15 mouse cellular contexts compared by ENCODE assay signal in the genomic region with DNA sequence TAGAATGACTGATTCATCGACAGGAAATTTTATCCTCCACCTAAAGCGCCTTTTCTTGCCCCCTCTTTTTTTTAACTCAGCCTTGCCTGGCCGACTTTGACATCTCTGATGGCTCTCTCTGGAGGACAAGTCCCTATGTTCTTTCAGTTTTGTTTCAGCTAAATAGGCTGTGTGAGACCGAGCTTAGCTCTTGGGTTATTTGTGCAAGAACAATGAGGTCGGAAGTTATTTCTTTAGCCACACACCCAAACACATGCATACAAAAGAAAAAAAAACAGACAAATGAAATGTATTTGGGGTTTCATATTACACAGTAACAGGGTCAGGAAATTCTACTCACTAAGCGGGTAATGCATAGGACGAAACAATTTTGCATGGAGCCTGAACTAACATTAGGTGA.
DNase-seq lines count a peak whose midpoint lies in the region; ATAC-seq lines count a peak whose summit lies in the region.
"Had no signal": no experiment of that assay in that cellular context is flagged by ENCODE, and none has a peak within 500 bp of the region (broad histone marks: within the 10 kb centered on the region; RNA-seq: fewer than 3 reads in every experiment).

No protein-coding gene starts in this region.

- ATAC-seq in forebrain, embryonic 15.5 days (replicated peaks) = no peak
- no peak for ATAC-seq in forebrain, embryonic 11.5 days (replicated peaks; ENCODE audit: low FRiP score)
- ATAC-seq in kidney, embryonic 14.5 days (ENCODE audit: low FRiP score, low TSS enrichment) = no peak
- no peak for ATAC-seq in midbrain, embryonic 11.5 days (ENCODE audit: low FRiP score)
- no peak for ATAC-seq in midbrain, embryonic 15.5 days (replicated peaks)
- 0 out of 2 replicates have a peak, but pooled peaks have one; percentile 16 for ATAC-seq in neural tube, embryonic 13.5 days (ENCODE audit: low read depth)

- H3K4me1 ChIP-seq in forebrain, embryonic 15.5 days = peaks cover 19% of the 10 kb centered on the region
- no peaks in the 10 kb centered on the region for H3K4me1 ChIP-seq in forebrain, embryonic 11.5 days (replicated peaks; ENCODE audit: control insufficient read depth, insufficient read depth, low read length)
- peaks cover 2% of the 10 kb centered on the region; the same call in 1 of the 2 replicates for H3K4me1 ChIP-seq in kidney, embryonic 14.5 days (ENCODE audit: control insufficient read depth, insufficient read depth, low read length)
- H3K4me1 ChIP-seq in midbrain, embryonic 11.5 days (ENCODE audit: control insufficient read depth, insufficient read depth, low read length) = peaks cover 6% of the 10 kb centered on the region
- peaks cover 17% of the 10 kb centered on the region for H3K4me1 ChIP-seq in midbrain, embryonic 15.5 days
- H3K4me1 ChIP-seq in neural tube, embryonic 13.5 days (replicated peaks) = peaks cover 71% of the 10 kb centered on the region

- DNase-seq in forebrain, embryonic 11.5 days (ENCODE audit: low spot score) = no peak
- DNase-seq in kidney, adult 18-20 months = no peak
- DNase-seq in midbrain, embryonic 11.5 days (ENCODE audit: low spot score, missing footprints) = peak; percentile 83
- no peak for DNase-seq in left cerebral cortex, adult 18-20 months (ENCODE audit: low spot score in 2 of 2)
- DNase-seq: adrenal gland, adult 8-10 months; cerebellum, adult 9-10 months; heart, adult 18-20 months; heart, postnatal 36 days; thymus, adult 18-20 months had no signal

- H3K4me3 ChIP-seq in forebrain, embryonic 15.5 days = no peak overlapping the region
- H3K4me3 ChIP-seq in forebrain, embryonic 11.5 days (ENCODE audit: low read depth, low read length) = no peak overlapping the region
- 0 out of 2 replicates have a peak overlapping the region, but pooled peaks have one; percentile 1 for H3K4me3 ChIP-seq in kidney, embryonic 14.5 days (ENCODE audit: low read length)
- no peak overlapping the region for H3K4me3 ChIP-seq in midbrain, embryonic 11.5 days (ENCODE audit: low read depth, low read length)
- H3K4me3 ChIP-seq in midbrain, embryonic 15.5 days = no peak overlapping the region
- H3K4me3 ChIP-seq in neural tube, embryonic 13.5 days = 0 out of 2 replicates have a peak overlapping the region, but pooled peaks have one; percentile 2
- H3K4me3 ChIP-seq: embryonic facial prominence, embryonic 13.5 days; forebrain, embryonic 12.5 days had no signal

- H3K9ac ChIP-seq in forebrain, embryonic 15.5 days (replicated peaks) = no peak overlapping the region
- H3K9ac ChIP-seq in forebrain, embryonic 11.5 days (ENCODE audit: low read length) = no peak overlapping the region
- no peak overlapping the region for H3K9ac ChIP-seq in kidney, embryonic 14.5 days (ENCODE audit: low read depth, low read length)
- H3K9ac ChIP-seq in midbrain, embryonic 11.5 days (ENCODE audit: low read length) = no peak overlapping the region
- H3K9ac ChIP-seq in midbrain, embryonic 15.5 days = no peak overlapping the region
- peak overlapping the region; percentile 62 for H3K9ac ChIP-seq in neural tube, embryonic 13.5 days
- H3K9ac ChIP-seq: embryonic facial prominence, embryonic 13.5 days; forebrain, embryonic 12.5 days had no signal

- H3K9me3 ChIP-seq in forebrain, embryonic 15.5 days = no peaks in the 10 kb centered on the region
- no peaks in the 10 kb centered on the region for H3K9me3 ChIP-seq in forebrain, embryonic 11.5 days (ENCODE audit: control insufficient read depth, low read length)
- no peaks in the 10 kb centered on the region for H3K9me3 ChIP-seq in kidney, embryonic 14.5 days (ENCODE audit: control insufficient read depth, low read length)
- H3K9me3 ChIP-seq in midbrain, embryonic 11.5 days (ENCODE audit: control insufficient read depth, low read length) = no peaks in the 10 kb centered on the region
- no peaks in the 10 kb centered on the region for H3K9me3 ChIP-seq in midbrain, embryonic 15.5 days
- no peaks in the 10 kb centered on the region for H3K9me3 ChIP-seq in neural tube, embryonic 13.5 days
- H3K9me3 ChIP-seq: embryonic facial prominence, embryonic 13.5 days; forebrain, embryonic 12.5 days had no signal

- H3K36me3 ChIP-seq in forebrain, embryonic 15.5 days = no peaks in the 10 kb centered on the region
- H3K36me3 ChIP-seq in forebrain, embryonic 11.5 days (ENCODE audit: control insufficient read depth, insufficient read depth, low read length) = no peaks in the 10 kb centered on the region
- H3K36me3 ChIP-seq in kidney, embryonic 14.5 days (ENCODE audit: control insufficient read depth, insufficient read depth, low read length) = no peaks in the 10 kb centered on the region
- H3K36me3 ChIP-seq in midbrain, embryonic 11.5 days (ENCODE audit: control insufficient read depth, insufficient read depth, low read length) = no peaks in the 10 kb centered on the region
- H3K36me3 ChIP-seq in midbrain, embryonic 15.5 days (replicated peaks) = no peaks in the 10 kb centered on the region
- H3K36me3 ChIP-seq in neural tube, embryonic 13.5 days = no peaks in the 10 kb centered on the region
- H3K36me3 ChIP-seq: embryonic facial prominence, embryonic 13.5 days; forebrain, embryonic 12.5 days had no signal

- H3K27me3 ChIP-seq in forebrain, embryonic 15.5 days = peaks cover 10% of the 10 kb centered on the region; the same call in 1 of the 2 replicates
- no peaks in the 10 kb centered on the region for H3K27me3 ChIP-seq in forebrain, embryonic 11.5 days (ENCODE audit: control insufficient read depth, insufficient read depth, low read length)
- H3K27me3 ChIP-seq in kidney, embryonic 14.5 days (ENCODE audit: control insufficient read depth, insufficient read depth, low read length) = no peaks in the 10 kb centered on the region; the same call in 1 of the 2 replicates
- H3K27me3 ChIP-seq in midbrain, embryonic 11.5 days (ENCODE audit: control insufficient read depth, insufficient read depth, low read length) = no peaks in the 10 kb centered on the region
- peaks cover 5% of the 10 kb centered on the region for H3K27me3 ChIP-seq in midbrain, embryonic 15.5 days (replicated peaks)
- no peaks in the 10 kb centered on the region for H3K27me3 ChIP-seq in neural tube, embryonic 13.5 days

- no peak overlapping the region for H3K4me2 ChIP-seq in forebrain, embryonic 15.5 days (replicated peaks)
- H3K4me2 ChIP-seq in forebrain, embryonic 11.5 days (ENCODE audit: low read depth, low read length, severe bottlenecking) = no peak overlapping the region
- H3K4me2 ChIP-seq in kidney, embryonic 14.5 days (replicated peaks; ENCODE audit: low read depth, low read length) = no peak overlapping the region; the same call in 1 of the 2 replicates
- no peak overlapping the region for H3K4me2 ChIP-seq in midbrain, embryonic 11.5 days
- no peak overlapping the region for H3K4me2 ChIP-seq in midbrain, embryonic 15.5 days
- peak overlapping the region; percentile 44 for H3K4me2 ChIP-seq in neural tube, embryonic 13.5 days
- H3K4me2 ChIP-seq: embryonic facial prominence, embryonic 13.5 days; forebrain, embryonic 12.5 days had no signal

- WGBS in forebrain, embryonic 15.5 days = 22% methylated on average over 7 of the region's 7 CpGs
- 25% methylated on average over 7 of the region's 7 CpGs for WGBS in forebrain, embryonic 11.5 days
- 24% methylated on average over 7 of the region's 7 CpGs for WGBS in kidney, embryonic 14.5 days
- WGBS in midbrain, embryonic 11.5 days = 40% methylated on average over 7 of the region's 7 CpGs
- 32% methylated on average over 7 of the region's 7 CpGs for WGBS in midbrain, embryonic 15.5 days
- WGBS in neural tube, embryonic 13.5 days = 13% methylated on average over 7 of the region's 7 CpGs

- peak overlapping the region; percentile 27; the same call in 1 of the 2 replicates for H3K27ac ChIP-seq in forebrain, embryonic 15.5 days (replicated peaks)
- no peak overlapping the region for H3K27ac ChIP-seq in forebrain, embryonic 11.5 days (ENCODE audit: low read depth, low read length)
- H3K27ac ChIP-seq in kidney, embryonic 14.5 days (ENCODE audit: low read depth, low read length) = peak overlapping the region; percentile 49; the same call in 1 of the 2 replicates
- no peak overlapping the region for H3K27ac ChIP-seq in midbrain, embryonic 11.5 days (ENCODE audit: low read depth, low read length)
- no peak overlapping the region; the same call in 1 of the 2 replicates for H3K27ac ChIP-seq in midbrain, embryonic 15.5 days
- H3K27ac ChIP-seq in neural tube, embryonic 13.5 days (replicated peaks) = peak overlapping the region; percentile 91
- H3K27ac ChIP-seq: embryonic facial prominence, embryonic 13.5 days had no signal

Comparison
In these comparisons a context has a peak if more than half of its experiments do, and no peak if none do; other contexts are left out.
1. H3K27ac ChIP-seq: peak in forebrain, embryonic 15.5 days (single experiment), kidney, embryonic 14.5 days (single experiment) and neural tube, embryonic 13.5 days (single experiment); none in forebrain, embryonic 11.5 days (single experiment), midbrain, embryonic 11.5 days (single experiment) and midbrain, embryonic 15.5 days (single experiment).
2. H3K4me3 ChIP-seq: peak in kidney, embryonic 14.5 days (single experiment) and neural tube, embryonic 13.5 days (single experiment); none in forebrain, embryonic 15.5 days (single experiment), forebrain, embryonic 11.5 days (single experiment), midbrain, embryonic 11.5 days (single experiment) and midbrain, embryonic 15.5 days (single experiment).